Mouse (Mus musculus): ENCODE measurements around the gene Tk2.

DNA sequence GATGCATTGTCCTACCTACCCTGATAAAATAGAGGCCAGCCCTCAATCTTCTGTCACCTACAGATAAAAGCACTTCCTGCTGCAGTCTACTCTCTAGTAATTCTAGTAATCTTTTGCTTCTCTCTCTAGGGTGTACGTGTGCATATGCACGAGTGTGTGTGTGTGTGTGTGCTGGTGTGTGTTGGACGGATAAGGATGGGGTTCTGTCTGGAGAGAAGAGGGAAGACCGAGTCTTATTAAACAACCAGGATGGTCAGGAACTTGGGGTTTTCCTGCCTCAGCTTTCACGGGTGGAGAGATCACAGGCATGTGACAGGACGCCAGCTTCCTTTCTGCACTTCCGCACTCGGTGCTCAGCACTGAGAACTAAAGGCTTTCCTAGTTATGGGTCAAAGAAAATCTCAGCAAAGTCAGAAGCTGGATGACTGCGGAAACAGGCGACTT lies 8.9 kb downstream of the Tk2 start:
- no peak for TF ChIP-seq CTCF (IDR thresholded peaks at IDR 0.05; ENCODE audit: low read depth, low read length)
- TF ChIP-seq POLR2A (IDR thresholded peaks at IDR 0.05; ENCODE audit: borderline replicate concordance, low read depth, low read length): no peak

Measured in bone marrow macrophage, adult 2 months (primary cell).